Mouse (Mus musculus): ENCODE results near the gene Snx17.
A peak's percentile ranks its signal among the peaks of the same experiment; 100 is the strongest.

Snx17 gene

DNA sequence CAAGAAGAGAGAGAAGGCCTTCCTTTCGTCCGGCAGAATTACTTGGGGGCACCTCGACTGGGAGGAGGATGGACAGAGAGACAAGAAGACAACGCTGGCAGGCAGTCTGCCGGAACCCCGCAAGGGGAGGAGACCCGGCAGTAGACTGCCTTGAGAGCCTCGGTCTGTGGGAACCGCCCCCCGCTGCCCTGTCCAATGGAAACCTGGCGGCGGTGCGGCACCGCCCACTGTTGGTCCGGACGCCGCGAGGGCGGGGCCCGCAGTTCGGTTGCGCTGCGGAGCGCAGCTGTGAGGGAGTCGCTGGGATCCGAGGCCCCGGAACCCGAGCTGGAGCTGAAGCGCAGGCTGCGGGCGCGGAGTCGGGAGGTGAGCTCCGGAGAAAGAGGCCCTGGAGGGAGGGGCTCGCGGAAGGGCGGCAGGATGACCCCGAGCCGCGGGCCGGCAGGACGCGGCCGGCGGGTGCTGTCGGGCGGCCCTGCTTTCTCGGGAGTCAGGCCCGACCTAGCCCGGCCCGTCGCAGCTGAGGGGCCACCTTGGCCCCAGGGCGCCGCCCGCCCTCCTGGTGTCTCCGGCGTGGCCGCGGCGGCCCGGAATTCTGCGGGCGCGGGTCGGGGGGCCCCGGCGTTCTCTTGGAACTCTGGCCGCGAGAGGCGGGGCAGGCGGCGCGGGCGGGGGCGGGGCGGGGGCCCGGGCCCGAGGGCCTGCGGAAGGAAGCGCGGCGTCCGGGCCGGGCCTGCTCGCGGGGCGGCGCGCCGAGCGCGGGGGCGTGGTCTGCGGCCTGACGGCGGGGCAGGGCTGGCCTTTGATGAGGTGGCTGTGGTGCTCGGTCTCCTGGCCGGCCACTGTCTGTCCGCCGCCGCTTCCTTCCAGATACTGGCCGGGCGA is 47.9 kb downstream of the Snx17 start, which contains the start of the genes Nrbp1 and Gm9970:
Gene Nrbp1, plus strand, starts transcription at position 228 of the 885 bp plus-strand sequence.
Gene Gm9970, minus strand, starts transcription at position 596 of the 885 bp plus-strand sequence.
- peak; percentile 97 for DNase-seq (ENCODE audit: low spot score)

DNA sequence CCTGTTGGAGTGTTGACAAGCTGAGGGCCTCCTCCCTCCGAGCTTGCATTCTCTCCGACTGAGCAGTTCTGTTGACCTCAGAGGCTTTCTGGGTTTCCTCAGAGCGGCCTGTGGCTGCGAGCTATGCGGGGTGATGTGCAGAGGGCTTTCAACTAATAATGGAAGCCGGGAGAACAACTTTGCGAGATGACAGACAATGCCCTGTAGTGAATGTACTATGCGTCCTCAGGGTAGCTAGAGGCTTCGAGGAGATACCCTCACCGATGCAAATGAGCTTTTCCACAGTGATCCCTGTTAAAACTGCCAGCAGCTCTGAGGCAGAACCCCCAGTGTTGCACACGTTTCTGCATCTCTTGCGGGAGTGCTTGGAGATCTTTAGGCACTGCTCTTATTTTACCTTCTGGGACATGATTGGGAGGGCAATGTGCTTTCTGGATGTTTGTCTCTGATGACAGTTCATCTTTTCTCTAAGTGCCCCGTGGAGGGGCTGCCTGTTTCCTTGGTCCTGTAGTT is 48.6 kb downstream of the Snx17 start:
- no peak for DNase-seq (ENCODE audit: low spot score)

DNA sequence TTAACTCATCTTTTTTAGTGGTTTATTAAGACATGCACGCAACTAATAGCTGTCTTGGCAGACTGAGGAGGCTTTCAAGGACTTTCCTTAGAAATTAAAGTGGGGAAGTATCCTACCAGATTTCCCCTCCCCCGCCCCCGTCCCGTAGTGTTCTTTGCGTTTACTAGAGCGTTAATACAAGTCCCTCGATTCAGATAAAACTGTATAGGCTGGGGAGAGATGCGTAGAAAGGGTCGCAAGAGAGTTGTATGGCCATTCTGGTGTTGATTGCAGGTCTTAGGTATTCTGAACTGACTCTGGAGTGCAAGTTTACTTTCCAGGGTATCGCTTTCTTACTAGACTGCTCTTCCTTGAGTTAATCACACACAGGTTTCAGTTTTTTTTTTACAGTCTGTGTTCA is 49.2 kb downstream of the Snx17 start:
- DNase-seq (ENCODE audit: low spot score) = no peak

Measured in testis, postnatal 14 days (tissue).